Mouse (Mus musculus): ENCODE data around the gene Brd4.

DNA sequence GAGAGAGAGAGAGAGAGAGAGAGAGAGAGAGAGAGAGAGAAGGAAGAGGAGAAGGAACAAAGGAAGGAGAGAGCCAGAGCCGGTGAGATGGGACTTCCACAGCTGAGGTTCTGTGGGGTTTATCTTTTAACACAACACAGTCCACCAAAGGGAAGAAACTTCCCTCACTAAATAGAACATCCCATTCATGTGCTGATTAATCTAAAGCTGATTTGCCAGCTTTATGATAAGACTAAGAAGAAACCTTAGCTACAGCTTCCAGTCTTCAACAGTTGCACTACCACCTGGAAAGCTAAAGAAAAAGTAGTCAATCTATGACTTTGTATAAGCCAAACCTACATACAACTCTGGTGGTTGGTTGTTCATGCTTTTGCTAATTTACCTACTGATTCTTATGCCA is 36.3 kb downstream of the Brd4 start:
- no peak for TF ChIP-seq CTCF (IDR thresholded peaks at IDR 0.05; ENCODE audit: low read depth)
- no peak for TF ChIP-seq EP300 (IDR thresholded peaks at IDR 0.05; ENCODE audit: low read depth)
